Mouse (Mus musculus) heart, adult 11 months (tissue): ENCODE measurements around the gene Klkb1.

Source experiments
- DNase-seq: peaks from one replicate; pipeline ENCODE4 v3.0.0; 2022

The Klkb1 gene

DNA sequence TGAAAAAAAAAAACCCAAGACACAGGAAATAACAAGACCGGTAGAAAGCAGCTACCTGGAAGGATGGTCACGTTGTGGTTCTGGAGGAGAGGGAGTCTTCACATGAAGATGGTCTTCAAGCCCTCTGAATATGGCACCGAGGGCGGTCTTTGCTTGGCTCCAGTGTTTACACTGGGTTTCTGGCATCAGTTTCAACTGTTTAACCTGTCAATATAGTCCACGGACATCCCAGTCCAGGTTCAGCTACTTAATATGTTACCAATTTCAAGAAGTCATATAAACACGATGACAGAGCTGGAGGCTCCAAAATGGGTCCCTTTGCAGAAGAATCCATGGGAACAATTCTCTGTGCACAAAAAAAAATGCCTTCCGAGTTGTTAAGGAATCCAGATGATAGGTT lies at the start of gene Klkb1:
Klkb1 (minus strand) TSS at position 173 of the 400 bp plus-strand sequence.
- DNase-seq: peak; percentile 76

DNA sequence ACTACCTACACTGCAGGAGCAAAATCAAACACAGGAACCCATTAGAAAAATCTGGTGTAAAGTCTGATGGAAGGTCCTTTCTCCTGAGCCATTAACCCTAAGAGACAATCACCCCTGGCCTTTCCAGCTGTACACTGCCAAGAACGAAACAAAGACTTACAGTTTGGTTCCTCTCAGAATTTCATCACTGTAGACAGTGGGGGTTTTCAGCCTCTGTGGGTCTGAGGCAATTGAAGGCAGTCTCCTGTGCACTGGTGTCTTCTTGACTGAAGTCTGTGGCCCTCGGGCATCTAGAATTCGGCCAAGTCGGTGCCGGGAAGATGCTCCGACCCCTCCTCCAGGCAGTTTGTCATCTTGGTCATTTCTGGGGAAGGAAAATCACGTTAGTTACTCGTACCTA lies 49.6 kb upstream of the Klkb1 start:
- peak; percentile 77 for DNase-seq

DNA sequence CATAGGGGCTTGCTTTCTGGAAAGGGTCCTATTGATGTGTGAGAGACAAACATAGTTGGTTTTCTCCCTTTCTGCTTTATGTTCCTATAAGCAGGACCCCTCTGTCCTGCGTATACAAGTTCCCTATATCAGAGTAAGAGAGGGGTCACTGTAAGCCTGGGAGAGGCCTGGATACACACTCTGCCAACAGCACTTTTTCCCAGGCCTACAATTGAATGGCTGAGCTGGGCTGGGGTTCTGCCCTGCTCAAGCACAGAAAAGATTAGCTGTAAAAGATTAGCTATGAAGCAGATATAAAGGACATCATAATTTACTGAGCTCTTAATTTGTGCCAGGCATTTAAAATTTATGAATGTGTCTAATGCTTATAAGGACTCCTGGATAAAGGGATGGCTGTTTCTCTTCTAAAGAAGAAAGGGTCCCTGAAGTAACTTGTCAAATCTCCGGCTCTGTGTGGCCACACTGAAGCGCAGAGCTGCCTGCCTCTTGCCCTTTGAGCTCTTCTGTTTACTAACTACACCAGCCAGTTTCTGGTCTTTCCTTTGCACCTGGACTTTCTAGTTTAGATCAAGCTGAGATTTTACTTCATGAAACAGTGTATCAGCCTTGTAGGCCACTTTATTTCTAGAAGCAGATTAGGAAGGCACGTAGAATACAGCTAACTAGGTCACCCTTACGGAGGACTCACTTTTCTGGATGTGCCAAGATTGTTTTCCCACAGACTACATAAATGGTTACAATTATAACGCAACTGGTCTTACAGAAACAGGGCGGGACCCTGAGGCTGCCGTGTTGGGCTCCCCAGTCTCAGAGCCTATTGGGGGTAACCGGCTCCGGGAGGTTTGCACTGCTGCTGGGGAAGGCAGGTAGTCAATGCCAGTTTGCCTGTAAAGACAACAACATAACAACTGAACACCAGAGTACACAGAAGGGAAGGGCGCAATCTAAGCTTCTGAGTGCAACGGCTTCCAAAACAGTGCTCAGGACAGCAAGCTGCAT lies 47.3 kb upstream of the Klkb1 start:
- DNase-seq: peak; percentile 77

DNA sequence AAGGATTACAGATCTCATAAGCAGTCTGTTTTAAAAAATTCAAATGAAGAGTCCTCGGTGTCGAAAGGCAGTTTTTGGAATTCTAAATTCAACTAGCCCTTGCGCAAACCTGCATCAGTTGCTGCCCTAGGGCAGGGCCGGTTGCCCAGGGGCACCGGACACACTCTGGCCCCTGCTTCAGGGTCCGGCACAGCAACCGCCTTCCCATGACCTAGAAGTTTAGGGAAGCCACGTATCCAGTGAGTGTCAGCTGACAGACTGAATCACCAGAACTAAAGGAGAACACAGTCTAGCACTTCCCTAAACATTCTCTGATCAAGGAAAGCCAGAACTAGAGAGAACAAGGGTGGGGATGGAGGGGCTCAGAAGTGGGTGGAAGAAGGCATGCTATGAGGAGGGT lies 38.8 kb upstream of the Klkb1 start:
- DNase-seq: peak; percentile 96

DNA sequence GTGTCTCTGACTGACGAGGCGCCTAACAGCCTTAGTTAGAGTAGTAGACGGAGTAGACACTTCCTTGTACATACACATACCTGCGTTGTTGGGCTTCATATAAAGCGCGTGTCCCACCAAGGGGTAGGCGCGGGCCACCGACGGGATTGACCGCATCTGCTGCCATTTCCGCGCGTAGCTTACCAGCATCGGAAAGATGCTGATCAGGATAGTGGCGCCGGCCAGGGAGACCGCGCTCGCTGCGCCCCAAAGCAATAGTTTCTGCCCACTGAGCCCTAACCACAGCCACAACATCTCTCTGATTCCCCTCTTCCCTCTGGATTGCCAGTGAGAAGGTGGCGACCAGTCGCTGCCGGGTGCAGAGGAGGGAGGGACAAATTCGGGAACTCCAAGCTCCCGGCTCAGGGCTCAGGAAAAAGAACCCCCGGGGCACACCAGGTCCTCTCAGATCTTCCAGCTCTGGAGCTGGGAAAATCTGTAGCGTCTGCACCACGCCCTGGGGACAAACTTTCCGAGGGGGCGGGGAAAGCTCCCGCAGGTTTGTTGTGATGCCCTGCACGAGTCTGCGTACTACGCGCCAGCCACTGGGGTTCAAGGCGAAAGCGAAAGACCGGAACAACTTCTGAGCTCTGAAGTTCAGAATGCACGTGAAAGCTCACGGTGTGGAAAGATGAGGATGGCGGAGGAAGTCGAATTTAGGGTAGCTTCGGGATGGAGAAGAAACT lies 38.2 kb upstream of the Klkb1 start, which contains the start of gene Cyp4v3:
Cyp4v3 (minus strand) TSS at position 532 of the 725 bp plus-strand sequence.
- DNase-seq: peak; percentile 99

DNA sequence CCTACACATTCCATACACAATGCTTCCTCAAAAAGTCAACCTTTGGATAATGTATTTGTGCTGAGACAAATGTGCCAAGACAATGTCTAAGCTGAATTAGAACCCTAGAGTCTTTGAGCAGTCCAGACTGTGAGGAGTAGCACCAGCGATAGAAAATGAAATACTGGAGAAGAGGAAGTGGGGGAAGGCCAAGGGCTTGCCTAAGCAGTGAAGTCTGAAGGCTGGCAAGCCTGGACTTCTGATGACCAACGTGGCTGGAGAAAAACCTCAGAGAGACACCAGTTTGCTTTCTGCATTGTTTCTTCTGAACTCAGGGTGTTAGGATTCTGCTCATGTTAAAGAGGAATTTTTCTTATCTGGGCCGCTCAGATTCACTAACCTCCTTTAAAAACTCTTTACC lies 36.2 kb upstream of the Klkb1 start:
- peak; percentile 57 for DNase-seq

DNA sequence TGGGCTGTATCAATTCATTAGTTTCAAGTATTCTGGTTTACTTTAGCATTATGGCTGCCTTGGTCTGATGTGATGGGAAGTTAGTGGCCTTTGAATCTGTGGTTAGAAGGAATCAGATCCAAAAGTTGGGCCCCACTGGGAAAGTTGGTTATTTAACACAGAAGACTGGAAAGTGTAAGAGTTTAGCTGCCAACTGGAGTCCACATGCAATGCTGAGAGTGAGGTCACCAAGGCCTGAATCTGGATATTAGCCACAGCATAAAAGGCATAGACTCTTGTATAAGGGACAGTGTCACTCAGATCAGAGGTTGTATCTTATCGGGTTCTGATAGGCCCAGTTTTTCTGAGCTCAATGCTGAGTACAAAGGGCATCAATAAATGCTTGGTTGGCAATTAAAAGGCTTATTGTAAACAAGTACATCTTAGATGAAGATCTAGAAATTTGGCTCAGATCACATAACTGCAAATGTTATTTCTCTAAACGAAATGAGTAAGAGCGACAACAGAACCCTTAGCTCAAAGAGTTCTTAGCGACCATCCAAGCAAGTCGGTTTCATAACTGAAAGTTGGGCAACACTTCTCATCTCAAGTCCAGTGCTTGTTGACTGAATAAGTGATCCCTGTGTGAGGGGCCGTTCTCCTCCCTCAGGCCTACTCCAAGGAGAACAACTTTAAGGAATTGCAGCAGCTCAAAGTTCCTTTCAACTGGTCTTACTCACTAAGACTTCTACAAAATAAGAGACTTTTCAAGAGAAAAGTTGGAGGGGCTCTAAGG lies 34.7 kb upstream of the Klkb1 start:
- peak; percentile 90 for DNase-seq

DNA sequence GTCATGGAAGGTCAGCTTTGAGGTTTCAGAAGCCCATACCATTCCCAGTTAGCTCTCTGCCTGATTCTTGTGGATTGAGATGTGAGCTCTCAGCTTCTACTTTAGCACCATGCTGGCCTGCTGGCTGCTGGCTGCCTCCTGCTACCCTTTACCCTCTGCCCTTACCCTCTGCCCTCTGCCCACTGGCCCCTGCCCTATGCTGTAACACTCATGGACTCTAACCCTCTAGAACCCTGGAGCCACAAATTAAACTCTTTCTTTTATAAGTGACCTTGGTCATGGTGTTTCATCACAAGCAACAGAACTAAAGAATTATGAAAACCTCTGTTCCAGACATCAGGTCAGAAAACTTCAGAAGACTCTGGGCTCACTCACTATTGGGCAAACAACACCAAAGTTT lies 32.4 kb upstream of the Klkb1 start:
- peak; percentile 78 for DNase-seq

DNA sequence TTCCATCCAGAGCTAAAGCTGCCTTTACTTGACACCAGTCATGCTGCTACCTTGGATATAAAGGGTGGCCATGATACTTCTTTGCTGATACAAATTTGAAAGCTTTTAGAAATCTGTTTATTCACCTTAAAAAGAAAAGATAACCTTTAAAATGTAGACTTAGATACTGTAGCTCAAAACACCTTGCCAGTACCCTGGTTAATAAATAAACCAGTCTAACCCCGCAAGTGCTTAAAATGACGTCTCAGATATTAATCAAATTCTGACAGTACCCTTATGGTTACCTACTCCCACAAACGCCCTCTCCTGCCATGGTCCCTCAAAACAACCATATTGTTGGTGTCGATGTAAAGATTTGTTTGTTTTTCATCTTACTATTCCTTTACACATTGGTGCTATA lies 29.5 kb upstream of the Klkb1 start:
- DNase-seq: peak; percentile 35

DNA sequence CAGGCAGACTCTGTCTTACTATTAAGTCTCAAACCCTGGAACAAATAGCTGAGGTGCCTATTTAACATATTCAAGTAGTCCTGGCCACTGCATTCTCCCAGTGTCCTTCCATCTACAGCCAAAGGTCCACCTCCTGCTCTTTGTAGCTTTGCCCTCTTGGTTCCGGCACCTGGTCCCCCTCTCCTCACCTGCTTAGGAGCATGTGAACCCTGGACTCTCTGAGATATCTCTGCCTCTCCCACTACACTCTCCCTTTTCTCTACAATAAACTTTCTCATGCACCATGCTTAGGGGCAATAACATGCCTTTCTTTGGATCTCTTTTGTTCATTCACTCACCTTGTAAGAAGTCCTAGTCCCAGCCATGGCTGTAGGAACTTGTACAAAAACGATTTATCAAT lies 26.7 kb upstream of the Klkb1 start:
- DNase-seq: peak; percentile 76

DNA sequence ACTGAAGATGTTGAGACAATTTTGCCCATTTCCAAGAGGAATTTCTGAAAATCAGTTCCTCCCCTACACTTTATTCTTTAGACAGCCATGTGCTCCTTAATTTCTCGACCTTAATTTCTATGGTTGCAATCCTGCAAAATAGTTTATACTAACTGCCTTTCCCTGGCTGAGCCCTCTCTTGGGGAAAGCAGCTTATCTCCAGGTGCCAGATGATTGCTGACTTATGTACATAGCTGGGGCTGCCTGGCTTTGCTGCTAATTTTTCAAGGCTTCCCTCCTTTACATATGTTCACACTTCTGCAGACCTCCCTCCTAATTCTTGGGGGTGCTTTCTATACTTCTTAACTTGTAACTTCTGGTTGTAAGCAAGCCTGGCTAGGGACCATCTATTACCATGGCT lies 26.3 kb upstream of the Klkb1 start:
- peak; percentile 57 for DNase-seq

DNA sequence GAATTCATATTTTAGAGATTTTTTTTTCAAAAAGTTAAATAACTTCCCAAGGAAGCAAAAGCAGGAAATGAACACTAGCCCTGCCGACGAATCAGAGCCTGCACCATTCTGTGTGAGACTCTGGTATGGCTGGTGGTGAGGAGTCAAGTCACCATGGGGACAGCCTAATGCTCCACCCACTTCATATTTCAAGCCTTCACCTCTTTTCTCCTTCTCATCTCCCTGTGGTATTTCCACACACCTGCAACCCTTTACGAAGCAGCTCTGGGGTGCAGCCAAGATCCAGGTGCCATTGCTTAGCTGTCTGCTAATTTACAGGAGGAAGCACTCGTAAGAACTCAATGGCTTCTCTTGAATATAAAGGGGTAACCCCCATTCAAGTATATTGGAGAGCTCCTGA lies 16.3 kb upstream of the Klkb1 start:
- no peak for DNase-seq

DNA sequence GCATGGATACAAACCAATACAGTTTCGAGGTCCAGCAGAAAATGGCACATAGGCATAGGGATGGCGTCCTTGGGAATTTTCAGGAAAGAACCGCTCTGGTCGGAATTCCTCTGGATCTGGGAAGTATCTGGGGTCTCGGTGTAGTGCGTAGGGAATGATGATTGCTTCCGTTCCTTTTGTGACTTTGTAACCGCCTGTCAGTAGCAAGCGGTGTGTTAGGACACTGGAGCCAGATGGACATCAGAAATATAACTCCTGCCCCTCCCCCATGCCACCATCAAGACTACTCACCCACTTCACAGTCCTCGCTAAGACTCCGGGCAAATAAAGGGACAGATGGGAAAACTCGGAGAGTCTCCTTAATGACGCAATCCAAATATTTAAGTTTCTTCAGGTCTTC lies 13.7 kb upstream of the Klkb1 start, which contains the start of gene Gm45753:
Gm45753 (minus strand) TSS at position 101 of the 400 bp plus-strand sequence.
- peak; percentile 78 for DNase-seq

DNA sequence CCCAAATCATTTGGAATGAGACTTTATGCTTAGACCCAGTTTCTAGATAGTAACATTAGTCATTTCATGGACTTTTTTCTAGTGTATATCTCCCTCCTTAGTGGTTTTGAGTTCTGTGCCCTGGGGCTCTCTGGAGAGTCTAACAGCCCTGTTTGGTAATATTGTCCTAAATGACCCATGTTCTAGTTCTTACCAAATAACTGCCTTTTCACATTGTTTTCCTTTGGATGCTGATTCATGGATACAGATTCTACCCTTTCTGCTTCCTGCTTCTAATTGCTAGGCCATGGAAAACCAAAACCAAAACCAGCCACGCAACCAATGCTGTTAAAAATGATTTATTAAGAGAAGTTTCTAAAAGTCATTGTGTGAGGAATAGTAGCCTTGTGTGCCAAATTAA lies 10.8 kb upstream of the Klkb1 start:
- no peak for DNase-seq

DNA sequence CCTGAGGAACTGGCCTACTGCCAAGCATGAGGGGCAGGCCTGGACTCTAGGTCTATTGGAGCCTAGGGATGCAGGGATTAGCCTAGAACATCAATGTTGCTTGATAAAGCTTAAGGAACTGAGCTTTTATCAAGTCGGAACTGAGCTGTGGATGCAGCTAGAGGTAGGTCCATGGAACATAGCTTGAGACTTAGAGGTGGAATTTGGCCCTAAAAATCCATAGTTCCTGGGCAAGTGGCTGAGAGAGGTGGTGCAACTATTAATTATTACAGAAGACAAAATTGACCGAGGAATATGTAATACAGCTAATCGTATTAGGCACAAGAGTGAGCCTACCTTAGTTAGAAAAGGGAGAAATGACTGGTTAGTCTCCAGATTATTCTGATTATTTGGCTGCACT lies 9.7 kb upstream of the Klkb1 start:
- peak; percentile 71 for DNase-seq

DNA sequence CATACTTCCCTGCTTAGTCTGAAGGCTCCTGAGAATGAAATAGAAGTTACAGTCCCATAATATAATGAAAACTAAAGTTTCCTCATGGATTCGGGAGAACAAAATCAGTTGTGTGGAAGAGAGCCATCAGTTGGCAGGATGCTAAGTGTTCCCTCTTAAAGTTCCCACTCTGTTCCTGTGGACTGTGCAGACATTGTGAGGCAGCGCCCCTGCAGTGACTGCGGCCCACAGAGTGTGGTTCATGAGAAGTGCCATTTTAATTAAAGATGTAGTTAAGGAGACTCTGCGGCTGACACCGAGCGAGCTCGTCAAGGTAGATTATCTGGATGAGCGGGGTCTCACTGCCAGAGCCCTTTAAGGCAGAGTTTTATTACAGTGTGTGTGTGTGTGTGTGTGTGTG lies 7.7 kb upstream of the Klkb1 start:
- DNase-seq: peak; percentile 28

DNA sequence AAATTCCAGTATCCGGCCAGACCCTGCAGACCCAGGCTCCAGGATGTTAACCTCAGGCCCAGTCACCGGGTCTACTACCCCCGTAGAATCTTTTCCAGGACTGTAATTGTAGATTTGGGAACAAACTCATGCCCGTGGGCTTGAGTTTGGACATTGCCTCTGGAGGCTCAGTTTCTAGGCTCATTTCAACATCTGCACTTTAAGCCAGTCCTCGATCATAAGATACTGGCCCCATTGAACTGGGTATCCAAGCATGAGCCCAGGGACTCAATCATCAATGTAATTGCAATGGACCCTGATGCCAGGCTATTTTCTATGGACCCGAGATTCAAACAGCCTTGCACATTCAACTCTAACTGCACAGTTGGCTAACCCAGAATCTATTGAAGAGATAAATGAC lies 617 bp upstream of the Klkb1 start:
- peak; percentile 55 for DNase-seq

DNA sequence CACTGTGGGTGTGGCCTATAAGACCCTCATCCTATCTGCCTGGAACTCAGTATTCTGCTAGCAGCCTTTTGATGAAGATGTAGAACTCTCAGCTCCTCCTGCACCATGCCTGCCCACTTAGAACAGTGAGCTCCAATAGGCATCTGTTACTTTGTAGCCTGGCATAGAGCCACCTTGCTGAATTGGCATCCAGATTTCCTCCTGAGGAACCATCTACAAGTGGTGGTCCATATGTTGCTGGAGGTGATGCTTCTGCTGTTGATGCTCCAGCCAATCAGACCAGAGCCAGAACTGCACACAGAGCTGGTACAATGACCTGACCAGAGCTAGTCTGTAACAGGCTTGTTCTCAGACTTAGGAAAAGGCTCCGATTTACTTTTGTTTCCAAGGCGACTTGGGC lies 2.9 kb downstream of the Klkb1 start:
- peak; percentile 60 for DNase-seq

DNA sequence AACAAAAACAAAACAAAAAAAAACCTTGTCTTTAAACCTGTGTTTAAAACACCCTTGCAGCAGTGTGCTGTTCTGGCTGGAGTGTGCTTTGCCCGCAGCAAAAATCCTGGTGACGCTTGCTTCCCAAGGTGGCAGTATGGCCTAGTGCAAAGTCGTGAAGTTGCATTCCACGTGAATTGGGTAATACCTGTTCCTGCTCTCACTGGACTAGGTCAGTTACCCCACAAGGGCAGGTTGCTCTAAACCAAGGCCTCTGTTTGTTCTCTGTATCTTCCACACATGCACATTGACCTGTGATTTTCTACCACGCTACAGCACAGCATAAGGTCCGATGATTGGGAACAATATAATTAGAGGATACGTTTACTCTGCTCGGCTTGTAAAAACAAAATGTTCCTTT lies 13.0 kb downstream of the Klkb1 start:
- DNase-seq: no peak

DNA sequence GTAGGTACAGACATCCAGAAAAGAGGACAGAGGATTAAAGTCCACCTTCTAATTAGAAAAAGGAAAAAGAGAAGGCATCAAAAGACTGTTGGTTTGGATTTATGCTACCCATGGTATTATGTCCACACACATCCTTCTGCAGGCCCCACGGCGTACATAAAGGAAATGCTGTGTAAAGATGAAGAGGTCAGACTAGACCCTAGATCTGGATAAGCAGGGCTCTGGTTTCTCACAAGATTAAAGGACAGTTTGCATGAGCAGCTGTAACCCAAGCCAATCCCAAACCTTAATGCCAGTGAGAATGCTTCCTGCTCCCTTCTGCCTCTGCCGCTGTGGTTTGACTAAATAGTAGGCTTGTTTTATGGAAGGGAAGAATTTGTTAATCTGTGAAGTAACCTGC lies 17.2 kb downstream of the Klkb1 start:
- DNase-seq: no peak

DNA sequence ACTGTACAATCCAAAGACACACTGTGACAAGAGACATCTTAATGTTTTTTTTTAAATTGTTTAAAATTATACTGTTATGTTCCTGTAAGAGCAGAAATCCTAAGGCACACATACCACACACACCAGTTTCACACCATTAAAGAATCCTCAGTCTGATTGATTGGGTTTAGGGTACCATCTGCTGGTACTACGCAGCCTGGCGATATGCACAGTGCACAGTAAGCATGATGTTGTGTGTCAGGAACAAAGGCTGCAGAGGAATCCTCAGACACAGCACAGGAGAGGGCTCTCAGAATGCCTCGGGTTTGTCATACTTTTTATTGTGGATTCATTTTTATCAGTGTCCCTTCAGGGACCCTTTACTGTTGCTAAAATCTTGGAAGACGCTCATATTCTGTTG lies 20.3 kb downstream of the Klkb1 start:
- no peak for DNase-seq

DNA sequence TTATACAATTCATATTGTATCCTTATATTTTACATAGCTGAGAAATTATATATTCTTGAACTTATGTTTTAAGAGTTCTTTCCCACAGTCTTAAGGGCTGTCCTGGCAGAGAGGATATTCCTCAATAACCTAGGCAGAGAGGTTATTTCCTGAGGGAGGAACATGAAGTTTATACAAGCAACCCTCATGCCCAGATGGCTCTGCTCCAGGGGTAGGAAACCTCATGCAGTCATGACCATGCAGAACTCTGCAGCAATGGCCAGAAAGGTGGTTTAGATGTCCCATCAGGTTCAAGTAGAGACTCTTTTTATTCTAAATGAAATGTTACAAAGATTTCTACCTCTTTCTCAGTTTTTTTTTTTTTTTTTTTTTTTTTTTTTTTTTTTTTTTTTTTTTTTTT lies 25.6 kb downstream of the Klkb1 start:
- DNase-seq: no peak

DNA sequence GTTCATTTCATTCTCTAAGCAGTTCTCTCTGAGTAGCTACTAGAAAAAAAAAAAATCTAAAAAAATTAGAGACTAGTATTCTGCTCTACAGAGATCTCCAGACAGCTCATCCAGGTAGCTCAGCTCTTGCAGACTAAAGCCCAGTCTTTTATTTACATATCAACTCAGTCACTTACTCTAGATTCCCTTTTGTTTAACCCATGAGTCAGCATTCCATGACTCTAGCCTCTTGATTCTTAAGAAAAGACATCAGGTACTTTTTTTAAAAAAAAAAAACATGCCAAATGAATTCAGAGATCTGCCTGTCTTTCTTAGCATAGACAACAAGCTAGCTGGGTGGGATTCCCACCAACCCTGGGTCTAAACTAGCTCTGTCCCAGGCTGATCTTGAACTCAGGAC lies 26.2 kb downstream of the Klkb1 start:
- DNase-seq: no peak
